Mouse (Mus musculus): ENCODE results near the gene R3hcc1l.

R3hcc1l gene

GRCm38 (mm10) chr19:42540649-42541048, 22.1 kb downstream of the R3hcc1l start:
- no peak for DNase-seq (ENCODE audit: low read depth)

- no peak for DNase-seq (ENCODE audit: low read depth)
Measured at GRCm38 (mm10) chr19:42558701-42559100, 40.1 kb downstream of the R3hcc1l start.

- no peak for DNase-seq (ENCODE audit: low read depth)
Measured at GRCm38 (mm10) chr19:42561991-42562390, 43.4 kb downstream of the R3hcc1l start.

GRCm38 (mm10) chr19:42562981-42563380, 44.4 kb downstream of the R3hcc1l start:
- no peak for DNase-seq (ENCODE audit: low read depth)

- DNase-seq (ENCODE audit: low read depth), result no peak
Measured at GRCm38 (mm10) chr19:42563726-42564270, 45.2 kb downstream of the R3hcc1l start.

- DNase-seq (ENCODE audit: low read depth), result peak; percentile 43
Measured at GRCm38 (mm10) chr19:42566283-42567019, 47.9 kb downstream of the R3hcc1l start.

- DNase-seq (ENCODE audit: low read depth), result peak; percentile 43
Measured at GRCm38 (mm10) chr19:42567020-42567419, 48.5 kb downstream of the R3hcc1l start.

GRCm38 (mm10) chr19:42569076-42569475, 50.5 kb downstream of the R3hcc1l start:
- no peak for DNase-seq (ENCODE audit: low read depth)

GRCm38 (mm10) chr19:42571291-42571690, 52.7 kb downstream of the R3hcc1l start:
- DNase-seq (ENCODE audit: low read depth), result no peak

GRCm38 (mm10) chr19:42575317-42575716, 56.8 kb downstream of the R3hcc1l start:
- DNase-seq (ENCODE audit: low read depth), result no peak

GRCm38 (mm10) chr19:42576856-42577255, 58.3 kb downstream of the R3hcc1l start:
- no peak for DNase-seq (ENCODE audit: low read depth)

- no peak for DNase-seq (ENCODE audit: low read depth)
Measured at GRCm38 (mm10) chr19:42578631-42579030, 60.1 kb downstream of the R3hcc1l start.

GRCm38 (mm10) chr19:42580701-42581100, 62.1 kb downstream of the R3hcc1l start:
- DNase-seq (ENCODE audit: low read depth), result no peak

- no peak for DNase-seq (ENCODE audit: low read depth)
Measured at GRCm38 (mm10) chr19:42582811-42583370, 64.3 kb downstream of the R3hcc1l start.

GRCm38 (mm10) chr19:42583677-42584076, 65.1 kb downstream of the R3hcc1l start:
- no peak for DNase-seq (ENCODE audit: low read depth)

- DNase-seq (ENCODE audit: low read depth), result no peak
Measured at GRCm38 (mm10) chr19:42584188-42584587, 65.6 kb downstream of the R3hcc1l start.

- no peak for DNase-seq (ENCODE audit: low read depth)
Measured at GRCm38 (mm10) chr19:42587704-42588103, 69.1 kb downstream of the R3hcc1l start.

- DNase-seq (ENCODE audit: low read depth), result peak; percentile 75
Measured at GRCm38 (mm10) chr19:42589246-42589645, 70.7 kb downstream of the R3hcc1l start.

- DNase-seq (ENCODE audit: low read depth), result no peak
Measured at GRCm38 (mm10) chr19:42591534-42591933, 73.0 kb downstream of the R3hcc1l start.

GRCm38 (mm10) chr19:42593456-42593855, 74.9 kb downstream of the R3hcc1l start:
- DNase-seq (ENCODE audit: low read depth), result no peak

- DNase-seq (ENCODE audit: low read depth), result no peak
Measured at GRCm38 (mm10) chr19:42595066-42595465, 76.5 kb downstream of the R3hcc1l start.

GRCm38 (mm10) chr19:42597286-42597685, 78.7 kb downstream of the R3hcc1l start:
- DNase-seq (ENCODE audit: low read depth), result no peak

- DNase-seq (ENCODE audit: low read depth), result no peak
Measured at GRCm38 (mm10) chr19:42597896-42598295, 79.3 kb downstream of the R3hcc1l start.
